Mouse (Mus musculus): ENCODE results near the gene Fam83e. TPM values are rescaled to one million over a fixed set of nuclear protein-coding genes. Genes with fewer than 3 reads are reported as not detected.

The Fam83e gene
- polyA plus RNA-seq, 1 experiment: 0.18 TPM

- no peaks in the 10 kb centered on the region for H3K36me3 ChIP-seq (ENCODE audit: control insufficient read depth, insufficient read depth)
- H3K4me3 ChIP-seq: peak overlapping the region; percentile 96
- no peak overlapping the region for H3ac ChIP-seq (ENCODE audit: control insufficient read depth, insufficient read length)
- H3K79me2 ChIP-seq (ENCODE audit: control insufficient read depth, insufficient read depth): peaks cover 48% of the 10 kb centered on the region
- no peaks in the 10 kb centered on the region for H3K27me3 ChIP-seq (ENCODE audit: control insufficient read depth, insufficient read depth, insufficient read length)
- peak overlapping the region; percentile 79 for H3K4me2 ChIP-seq (ENCODE audit: low read depth)
- TF ChIP-seq REST (IDR thresholded peaks at IDR 0.05; ENCODE audit: insufficient read depth, insufficient read length) (no peak), TCF3 (IDR thresholded peaks at IDR 0.05; ENCODE audit: insufficient read length, low read depth) (no peak), SRF (IDR thresholded peaks at IDR 0.05; ENCODE audit: control insufficient read depth, insufficient read length, low read depth) (no peak), MAX (IDR thresholded peaks at IDR 0.05; ENCODE audit: low read depth) (no peak), POLR2A (IDR thresholded peaks at IDR 0.05; ENCODE audit: insufficient read length, low read depth) (no peak), CEBPB (IDR thresholded peaks at IDR 0.05; ENCODE audit: insufficient read depth, poor library complexity, severe bottlenecking) (no peak)
These were observed 4.6 kb upstream of the Fam83e start for GRCm38 (mm10) chr7:45716460-45716857.

GRCm38 (mm10) chr7:45716952-45717917 is 3.8 kb upstream of the Fam83e start:
- H3K4me2 ChIP-seq (ENCODE audit: low read depth): peak overlapping the region; percentile 79
- no peaks in the 10 kb centered on the region for H3K36me3 ChIP-seq (ENCODE audit: control insufficient read depth, insufficient read depth)
- TF ChIP-seq USF1 (IDR thresholded peaks at IDR 0.05; ENCODE audit: low read depth) (no peak), SRF (IDR thresholded peaks at IDR 0.05; ENCODE audit: control insufficient read depth, insufficient read length, low read depth) (no peak), TCF3 (IDR thresholded peaks at IDR 0.05; ENCODE audit: insufficient read length, low read depth) (no peak), POLR2AphosphoS2 (IDR thresholded peaks at IDR 0.05; ENCODE audit: insufficient read length, low read depth) (no peak), REST (IDR thresholded peaks at IDR 0.05; ENCODE audit: insufficient read depth, insufficient read length) (no peak), MYOG (IDR thresholded peaks at IDR 0.05; ENCODE audit: control insufficient read depth in 1 of 3, insufficient read depth in 1 of 3, insufficient read length in 2 of 3, low read depth in 2 of 3) (no peak), MAX (IDR thresholded peaks at IDR 0.05; ENCODE audit: low read depth) (no peak), CEBPB (IDR thresholded peaks at IDR 0.05; ENCODE audit: insufficient read depth, poor library complexity, severe bottlenecking) (no peak), E2F4 (IDR thresholded peaks at IDR 0.05; ENCODE audit: insufficient read depth) (no peak), TCF12 (IDR thresholded peaks at IDR 0.05; ENCODE audit: insufficient read depth, poor library complexity, severe bottlenecking) (no peak), POLR2A (IDR thresholded peaks at IDR 0.05; ENCODE audit: insufficient read length, low read depth) (no peak), MYOD1 (IDR thresholded peaks at IDR 0.05; ENCODE audit: control insufficient read depth in 1 of 3, insufficient read length in 2 of 3, low read depth in 2 of 3) (no peak)
- H3K27me3 ChIP-seq (ENCODE audit: control insufficient read depth, insufficient read depth, insufficient read length): no peaks in the 10 kb centered on the region
- H3ac ChIP-seq (ENCODE audit: control insufficient read depth, insufficient read length): peak overlapping the region; percentile 52
- H3K79me2 ChIP-seq (ENCODE audit: control insufficient read depth, insufficient read depth): peaks cover 48% of the 10 kb centered on the region
- H3K4me3 ChIP-seq: peak overlapping the region; percentile 96

GRCm38 (mm10) chr7:45717918-45718297 is 3.1 kb upstream of the Fam83e start, which contains the start of gene Sphk2:
TSS of gene Sphk2 (minus strand) at chr7:45718002.
- peak within 1 kb of the TSS; percentile 96 for H3K4me2 ChIP-seq (ENCODE audit: low read depth)
- H3K4me3 ChIP-seq: peak within 1 kb of the TSS; percentile 96
- no peaks in the 10 kb centered on the region for H3K36me3 ChIP-seq (ENCODE audit: control insufficient read depth, insufficient read depth)
- no peak for TF ChIP-seq TCF12 (IDR thresholded peaks at IDR 0.05; ENCODE audit: insufficient read depth, poor library complexity, severe bottlenecking)
- TF ChIP-seq TCF3 (IDR thresholded peaks at IDR 0.05; ENCODE audit: insufficient read length, low read depth): no peak
- TF ChIP-seq MAX (IDR thresholded peaks at IDR 0.05; ENCODE audit: low read depth): peak; percentile 11
- peak; percentile 22 for TF ChIP-seq REST (IDR thresholded peaks at IDR 0.05; ENCODE audit: insufficient read depth, insufficient read length)
- peak; percentile 77 for TF ChIP-seq USF1 (IDR thresholded peaks at IDR 0.05; ENCODE audit: low read depth)
- peak; percentile 85 for TF ChIP-seq SRF (IDR thresholded peaks at IDR 0.05; ENCODE audit: control insufficient read depth, insufficient read length, low read depth)
- peak in 1 of 3 experiments; percentile 43 for TF ChIP-seq MYOG (IDR thresholded peaks at IDR 0.05; ENCODE audit: control insufficient read depth in 1 of 3, insufficient read depth in 1 of 3, insufficient read length in 2 of 3, low read depth in 2 of 3)
- TF ChIP-seq CEBPB (IDR thresholded peaks at IDR 0.05; ENCODE audit: insufficient read depth, poor library complexity, severe bottlenecking): peak; percentile 57; the same call in 1 of the 2 replicates
- TF ChIP-seq MYOD1 (IDR thresholded peaks at IDR 0.05; ENCODE audit: control insufficient read depth in 1 of 3, insufficient read length in 2 of 3, low read depth in 2 of 3): no peak
- TF ChIP-seq POLR2A (IDR thresholded peaks at IDR 0.05; ENCODE audit: insufficient read length, low read depth): peak; percentile 96
- TF ChIP-seq POLR2AphosphoS2 (IDR thresholded peaks at IDR 0.05; ENCODE audit: insufficient read length, low read depth): peak; percentile 99
- TF ChIP-seq E2F4 (IDR thresholded peaks at IDR 0.05; ENCODE audit: insufficient read depth): no peak
- H3ac ChIP-seq (ENCODE audit: control insufficient read depth, insufficient read length): peak within 1 kb of the TSS; percentile 52
- H3K79me2 ChIP-seq (ENCODE audit: control insufficient read depth, insufficient read depth): peaks cover 48% of the 10 kb centered on the region
- no peaks in the 10 kb centered on the region for H3K27me3 ChIP-seq (ENCODE audit: control insufficient read depth, insufficient read depth, insufficient read length)

GRCm38 (mm10) chr7:45718331-45718730 is 2.7 kb upstream of the Fam83e start:
- peaks cover 48% of the 10 kb centered on the region for H3K79me2 ChIP-seq (ENCODE audit: control insufficient read depth, insufficient read depth)
- H3ac ChIP-seq (ENCODE audit: control insufficient read depth, insufficient read length): peak overlapping the region; percentile 52
- H3K4me3 ChIP-seq: peak overlapping the region; percentile 96
- H3K36me3 ChIP-seq (ENCODE audit: control insufficient read depth, insufficient read depth): no peaks in the 10 kb centered on the region
- peak overlapping the region; percentile 96 for H3K4me2 ChIP-seq (ENCODE audit: low read depth)
- TF ChIP-seq CEBPB (IDR thresholded peaks at IDR 0.05; ENCODE audit: insufficient read depth, poor library complexity, severe bottlenecking) (no peak), MYOG (IDR thresholded peaks at IDR 0.05; ENCODE audit: control insufficient read depth in 1 of 3, insufficient read depth in 1 of 3, insufficient read length in 2 of 3, low read depth in 2 of 3) (no peak), MAX (IDR thresholded peaks at IDR 0.05; ENCODE audit: low read depth) (no peak), TCF3 (IDR thresholded peaks at IDR 0.05; ENCODE audit: insufficient read length, low read depth) (no peak), MYOD1 (IDR thresholded peaks at IDR 0.05; ENCODE audit: control insufficient read depth in 1 of 3, insufficient read length in 2 of 3, low read depth in 2 of 3) (no peak), POLR2A (IDR thresholded peaks at IDR 0.05; ENCODE audit: insufficient read length, low read depth) (no peak), POLR2AphosphoS2 (IDR thresholded peaks at IDR 0.05; ENCODE audit: insufficient read length, low read depth) (no peak), REST (IDR thresholded peaks at IDR 0.05; ENCODE audit: insufficient read depth, insufficient read length) (no peak), E2F4 (IDR thresholded peaks at IDR 0.05; ENCODE audit: insufficient read depth) (no peak), SRF (IDR thresholded peaks at IDR 0.05; ENCODE audit: control insufficient read depth, insufficient read length, low read depth) (no peak), USF1 (IDR thresholded peaks at IDR 0.05; ENCODE audit: low read depth) (no peak), TCF12 (IDR thresholded peaks at IDR 0.05; ENCODE audit: insufficient read depth, poor library complexity, severe bottlenecking) (no peak)
- no peaks in the 10 kb centered on the region for H3K27me3 ChIP-seq (ENCODE audit: control insufficient read depth, insufficient read depth, insufficient read length)

Data from myocyte (in vitro differentiated cells).